Mouse (Mus musculus) liver, embryonic 14.5 days (tissue): ENCODE measurements around the gene Vsig2. TPM values are rescaled to one million over a fixed set of nuclear protein-coding genes. Genes with fewer than 3 reads are reported as not detected.

Experiments used
- ATAC-seq: fragments of 200-750 bp; cut with Nextera tagmentation; 2 replicates; pipeline ENCODE4 v1.8.0; 2017; ENCODE audit warnings: moderate number of reproducible peaks, mild to moderate bottlenecking, moderate library complexity; ENCODE audit not compliant: insufficient read depth
- DNase-seq, 3 experiments: peaks; one replicate each; pipeline ENCODE4 v3.0.0-alpha.2; 2012 to 2013; ENCODE audit warnings: low read depth in 3 of 3, low spot score in 3 of 3
- H3K27ac ChIP-seq: fragments of 300-500 bp; sonication (generic); 2 replicates; pipeline ENCODE4 v1.5.1; 2014; ENCODE audit warnings: moderate library complexity, mild to moderate bottlenecking, control low read depth, inconsistent platforms
- H3K27me3 ChIP-seq: fragments of 300-500 bp; sonication (generic); 2 replicates; pipeline ENCODE4 v1.6.1; 2014; ENCODE audit warnings: mild to moderate bottlenecking, low read length, moderate library complexity; ENCODE audit not compliant: control insufficient read depth, insufficient read depth
- H3K36me3 ChIP-seq: fragments of 300-500 bp; sonication (generic); replicated peaks from 2 replicates; pipeline ENCODE4 v1.6.1; 2014; ENCODE audit warnings: low read depth; ENCODE audit not compliant: control insufficient read depth, insufficient read depth
- H3K4me1 ChIP-seq, 2 experiments: fragments of 200-500 bp in 1 of 2; fragments of 300-500 bp in 1 of 2; sonication (generic) in 1 of 2; replicated peaks; 2 replicates each; pipeline ENCODE4 v1.6.1; 2012 to 2014; ENCODE audit warnings: antibody characterized with exemption in 1 of 2, inconsistent platforms in 1 of 2, low read length in 1 of 2; ENCODE audit not compliant: control insufficient read depth in 2 of 2, insufficient read depth in 2 of 2
- H3K4me2 ChIP-seq: fragments of 300-500 bp; sonication (generic); 2 replicates; pipeline ENCODE4 v1.6.1; 2014; ENCODE audit warnings: low read depth, mild to moderate bottlenecking, control low read depth, moderate library complexity
- H3K4me3 ChIP-seq, 2 experiments: fragments of 200-500 bp in 1 of 2; fragments of 300-500 bp in 1 of 2; sonication (generic) in 1 of 2; 2 replicates each; pipeline ENCODE4 v1.5.1; 2012 to 2014; ENCODE audit warnings: low read depth in 2 of 2, low read length in 2 of 2, mild to moderate bottlenecking in 2 of 2, control low read depth in 1 of 2, inconsistent platforms in 1 of 2, moderate library complexity in 1 of 2; ENCODE audit not compliant: insufficient read depth in 1 of 2
- H3K9ac ChIP-seq: fragments of 300-500 bp; sonication (generic); replicated peaks from 2 replicates; pipeline ENCODE4 v1.6.1; 2014; ENCODE audit warnings: mild to moderate bottlenecking, control low read depth, moderate library complexity
- H3K9me3 ChIP-seq: fragments of 300-500 bp; sonication (generic); 2 replicates; pipeline ENCODE4 v1.6.1; 2016; ENCODE audit warnings: low read length, mixed read lengths; ENCODE audit not compliant: control insufficient read depth
- CTCF ChIP-seq: IDR thresholded peaks from 2 replicates; pipeline ENCODE4 v1.5.1; 2016; ENCODE audit warnings: antibody characterized with exemption, low read depth, control low read depth
- EP300 ChIP-seq: IDR thresholded peaks from 2 replicates; pipeline ENCODE4 v1.6.1; 2016; ENCODE audit warnings: antibody characterized with exemption, low read depth
- WGBS: fragments of 180-500 bp; shearing (Covaris S2); extraction: QIAGEN DNeasy Blood & Tissue Kit; methylation state at CpG from one replicate; pipeline ENCODE4 v1.1.7; 2014; ENCODE audit not compliant: insufficient replicate concordance; 5-methylcytosine and 5-hydroxymethylcytosine counted together
- polyA plus RNA-seq, 2 experiments: library from polyadenylated mRNA; depleted of rRNA in 1 of 2; stranded (reverse) in 1 of 2; unstranded in 1 of 2; fragments of >200 nt; fragmentation: Nextera tagmentation in 1 of 2; extraction: Ambion mirVana in 1 of 2; gene quantifications; 2 replicates each; pipeline versions ENCODE4 v1.2.1 to v1.2.3; 2012 to 2014

Vsig2 gene
- polyA plus RNA-seq, 2 experiments = 0.36 to 0.70 TPM

DNA sequence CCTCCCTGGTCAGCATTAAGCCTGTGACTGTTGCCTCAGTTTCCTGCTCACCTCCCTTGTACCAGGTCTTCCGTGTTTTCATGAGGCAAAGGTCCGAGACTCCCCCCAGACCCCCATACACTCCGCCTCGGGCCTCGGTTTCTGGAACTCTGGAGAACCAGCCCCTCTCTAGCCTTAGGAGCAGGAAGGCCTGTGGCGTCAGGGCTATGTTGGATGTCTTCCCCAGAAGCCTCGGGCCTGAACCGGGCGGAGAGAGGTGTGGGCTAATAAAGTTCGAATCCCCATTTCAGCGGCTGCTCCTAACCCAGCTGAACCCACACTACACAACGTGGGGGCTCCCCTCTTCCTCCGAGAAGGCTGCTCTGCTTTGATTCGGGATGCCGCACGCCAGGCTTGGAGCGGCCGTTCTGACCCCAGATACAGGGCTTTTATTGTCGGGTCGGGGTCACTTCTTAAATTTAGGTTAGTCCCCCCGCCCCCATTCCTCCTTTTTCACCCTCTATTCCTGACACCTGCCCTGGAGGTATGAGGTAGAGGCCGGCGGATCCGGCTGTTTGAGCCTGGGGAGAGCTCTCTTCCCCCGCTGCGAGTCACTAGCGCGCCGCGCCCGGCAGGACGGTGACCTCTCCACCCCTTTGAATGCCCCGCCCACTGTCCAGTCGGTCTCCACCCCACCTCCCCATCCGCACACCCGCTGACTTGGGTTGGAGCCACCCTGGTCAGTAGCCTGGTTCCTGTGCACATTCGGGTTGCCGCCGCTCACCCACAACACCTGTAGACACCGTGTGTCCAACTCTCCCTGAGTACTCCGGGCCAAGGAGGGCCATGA, 11.4 kb upstream of the Vsig2 start, which contains the start of gene Esam:
TSS of gene Esam (plus strand) at position 683 of the 829 bp plus-strand sequence.
- no peak for DNase-seq
- no peak within 1 kb of the TSS for H3K9ac ChIP-seq
- H3K4me1 ChIP-seq = peaks cover 0 to 2% of the 10 kb centered on the region in 2 experiments; a peak in 1 of 4 replicates
- H3K9me3 ChIP-seq = no peaks in the 10 kb centered on the region
- WGBS = 3% methylated on average over 41 of the region's 41 CpGs
- TF ChIP-seq EP300 = no peak
- H3K4me2 ChIP-seq = peak within 1 kb of the TSS; percentile 43
- no peak within 1 kb of the TSS for H3K27ac ChIP-seq
- H3K36me3 ChIP-seq = no peaks in the 10 kb centered on the region
- peak within 1 kb of the TSS; percentile 19 to 38 for H3K4me3 ChIP-seq
- peak; percentile 31; the same call in 1 of the 2 replicates for ATAC-seq
- H3K27me3 ChIP-seq = peaks cover 50% of the 10 kb centered on the region

DNA sequence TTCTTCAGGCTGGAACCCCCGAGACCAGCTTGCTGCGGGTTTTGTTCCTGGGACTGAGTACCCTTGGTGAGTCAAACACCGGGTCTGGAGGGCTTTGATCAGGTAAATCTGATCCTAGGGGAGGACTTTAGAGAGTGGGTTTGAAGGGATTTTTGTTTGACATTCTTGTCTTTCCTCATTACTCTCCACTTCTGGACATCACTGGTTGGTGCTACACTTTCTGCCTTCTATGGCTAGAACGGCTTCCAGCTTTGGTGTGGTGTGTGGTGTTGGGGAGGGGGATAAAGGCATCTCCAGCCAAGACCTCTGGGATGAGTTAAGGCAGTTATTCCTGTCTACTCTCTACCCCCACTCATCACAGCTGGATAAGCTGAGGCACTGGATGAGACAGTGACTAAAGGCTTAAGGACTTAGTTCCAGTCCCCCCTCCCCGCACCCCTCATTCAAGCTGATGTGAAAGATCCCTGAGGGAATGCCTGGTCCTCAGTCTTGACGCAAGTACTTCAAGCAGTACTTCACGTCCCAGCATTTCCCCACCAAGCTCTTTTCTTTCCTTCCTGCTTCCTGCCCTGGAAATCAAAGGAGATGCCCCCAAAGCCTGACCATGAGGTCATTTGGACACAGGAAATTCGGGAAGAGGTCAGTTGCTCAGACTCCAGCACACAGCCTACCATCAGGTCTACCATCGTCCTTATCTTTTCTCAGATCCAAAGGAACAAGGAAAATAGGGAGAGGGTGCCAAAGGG, 10.7 kb upstream of the Vsig2 start:
- ATAC-seq (no peak), DNase-seq (no peak)
- WGBS = 14% methylated on average over 9 of the region's 9 CpGs
- H3K27me3 ChIP-seq = peaks cover 50% of the 10 kb centered on the region
- H3K36me3 ChIP-seq = no peaks in the 10 kb centered on the region
- TF ChIP-seq CTCF (no peak), EP300 (no peak)
- H3K9me3 ChIP-seq = no peaks in the 10 kb centered on the region
- no peak overlapping the region for H3K9ac ChIP-seq
- H3K27ac ChIP-seq = no peak overlapping the region
- H3K4me2 ChIP-seq = peak overlapping the region; percentile 43; the same call in 1 of the 2 replicates
- H3K4me1 ChIP-seq = peaks cover 0 to 2% of the 10 kb centered on the region in 2 experiments; a peak in 1 of 4 replicates
- peak overlapping the region; percentile 19 to 38 for H3K4me3 ChIP-seq

DNA sequence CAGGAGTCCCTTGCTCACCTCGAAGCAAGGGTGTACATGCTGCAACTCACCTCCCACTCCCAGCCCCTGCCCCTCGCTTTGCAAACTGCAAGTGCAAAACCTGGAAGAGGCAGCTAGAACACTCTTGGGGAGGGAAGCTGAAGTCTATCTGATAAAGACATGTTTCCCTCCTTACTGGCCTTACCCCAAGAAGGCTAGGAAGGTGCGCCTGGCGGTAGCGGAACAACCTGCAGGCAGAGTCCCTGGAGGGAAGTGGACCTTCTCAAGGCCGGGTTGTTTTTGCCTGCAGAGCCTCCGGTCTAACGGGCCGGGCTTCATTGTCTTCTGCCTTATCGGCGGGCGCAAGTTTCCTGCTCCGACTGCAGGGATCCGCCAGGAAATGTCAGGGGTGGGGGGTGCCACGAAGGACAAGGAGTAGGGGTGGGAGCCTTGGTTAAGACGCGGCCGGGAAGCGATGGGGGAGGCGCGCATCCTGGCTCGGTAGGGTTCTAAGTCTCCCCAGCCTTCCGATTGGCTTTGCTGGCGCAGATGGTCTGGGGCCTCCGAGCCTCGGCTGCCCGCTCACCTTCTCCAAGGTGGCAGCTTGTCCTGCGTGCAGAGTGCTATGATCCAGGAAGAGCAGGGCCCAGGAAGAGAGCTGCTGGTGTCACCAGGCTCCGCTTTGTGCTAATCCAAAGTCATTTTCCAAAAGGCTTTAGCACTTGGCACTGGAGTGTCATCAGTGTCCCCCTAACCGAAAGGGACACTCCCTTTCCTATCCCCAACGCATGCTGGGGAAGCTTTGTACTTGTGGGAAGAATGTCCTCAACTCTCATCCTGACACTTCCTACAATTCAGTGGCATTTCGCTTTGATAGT, 8.8 kb upstream of the Vsig2 start:
- Histone ChIP-seq H3K4me2 (peak overlapping the region; percentile 36), H3K9ac (no peak overlapping the region), H3K27me3 (peaks cover 50% of the 10 kb centered on the region), H3K27ac (no peak overlapping the region), H3K36me3 (no peaks in the 10 kb centered on the region), H3K4me3 (peak overlapping the region; percentile 21 to 40), H3K9me3 (no peaks in the 10 kb centered on the region), H3K4me1 (peaks cover 0 to 2% of the 10 kb centered on the region in 2 experiments; a peak in 1 of 4 replicates)
- DNase-seq = no peak
- TF ChIP-seq EP300 (no peak), CTCF (peak; percentile 43)
- peak; percentile 60 for ATAC-seq
- 2% methylated on average over 32 of the region's 32 CpGs for WGBS

DNA sequence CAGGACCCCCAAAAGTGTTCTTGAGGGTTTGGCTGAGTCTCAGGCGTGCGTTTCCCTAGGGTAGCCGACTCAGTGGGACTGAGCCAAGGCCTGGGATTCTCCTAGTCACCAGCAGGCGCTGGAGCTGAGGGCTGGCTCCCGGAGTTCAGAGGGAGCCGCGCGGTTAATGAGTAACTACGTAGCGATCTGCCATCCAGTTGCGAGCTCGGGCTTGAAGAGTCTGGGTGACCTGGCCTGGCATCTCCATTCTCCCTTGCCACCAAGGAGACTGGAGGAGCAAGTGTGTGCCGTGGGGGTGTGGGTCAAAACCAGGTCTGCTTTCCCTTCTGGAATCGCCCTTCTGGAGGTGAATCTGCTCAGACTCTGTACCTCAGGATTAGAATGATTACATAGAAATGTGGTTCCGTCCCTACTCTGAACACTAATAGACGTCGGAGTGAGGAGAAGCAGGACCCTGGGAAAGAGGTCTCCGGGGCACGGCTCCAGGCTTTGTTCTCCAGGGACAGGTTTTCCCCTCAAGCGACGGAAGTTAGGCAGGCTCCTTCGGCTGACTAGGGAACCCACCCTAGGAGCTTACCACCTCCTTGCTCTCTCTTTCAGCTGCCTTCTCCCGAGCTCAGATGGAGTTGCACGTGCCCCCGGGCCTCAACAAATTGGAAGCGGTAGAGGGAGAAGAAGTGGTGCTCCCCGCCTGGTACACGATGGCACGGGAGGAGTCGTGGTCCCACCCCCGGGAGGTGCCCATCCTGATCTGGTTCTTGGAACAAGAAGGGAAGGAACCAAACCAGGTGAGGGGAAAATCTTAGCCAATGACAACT, 8.0 kb upstream of the Vsig2 start:
- Histone ChIP-seq H3K4me2 (peak overlapping the region; percentile 36), H3K27me3 (peaks cover 50% of the 10 kb centered on the region), H3K9me3 (no peaks in the 10 kb centered on the region), H3K4me3 (peak overlapping the region; percentile 0 to 40; a peak in 3 of 4 replicates), H3K4me1 (peaks cover 0 to 2% of the 10 kb centered on the region in 2 experiments; a peak in 1 of 4 replicates), H3K9ac (no peak overlapping the region), H3K36me3 (no peaks in the 10 kb centered on the region), H3K27ac (no peak overlapping the region)
- ATAC-seq (peak; percentile 36; the same call in 1 of the 2 replicates), DNase-seq (no peak)
- WGBS = 8% methylated on average over 31 of the region's 31 CpGs
- TF ChIP-seq CTCF (peak; percentile 40; the same call in 1 of the 2 replicates), EP300 (no peak)
